Mouse (Mus musculus) embryonic fibroblast, embryonic 13.5 days (primary cell): ENCODE results near the gene Clmn. TPM values are rescaled to one million over a fixed set of nuclear protein-coding genes. Genes with fewer than 3 reads are reported as not detected.

Experiments
- H3K27ac ChIP-seq: 2 replicates; pipeline ENCODE4 v1.5.1; 2012; ENCODE audit warnings: low read length, control low read depth, inconsistent platforms; ENCODE audit not compliant: insufficient read depth
- H3K4me1 ChIP-seq: 2 replicates; pipeline ENCODE4 v1.6.1; 2011; ENCODE audit warnings: low read length; ENCODE audit not compliant: control insufficient read depth, insufficient read depth
- H3K4me3 ChIP-seq: 2 replicates; pipeline ENCODE4 v1.5.1; 2011; ENCODE audit warnings: mild to moderate bottlenecking, control low read depth, low read length; ENCODE audit not compliant: insufficient read depth
- CTCF ChIP-seq: IDR thresholded peaks from 2 replicates; pipeline ENCODE4 v1.5.1; 2011; ENCODE audit warnings: mild to moderate bottlenecking, control low read depth, low read length, moderate library complexity, borderline replicate concordance; ENCODE audit not compliant: insufficient read depth
- POLR2A ChIP-seq: IDR thresholded peaks from 2 replicates; pipeline ENCODE4 v1.6.1; 2011; ENCODE audit warnings: low read depth, mild to moderate bottlenecking, control low read depth, low read length, moderate library complexity
- polyA plus RNA-seq: library from polyadenylated mRNA; stranded (reverse); fragments of >200 nt; gene quantifications from 2 replicates; pipeline ENCODE4 v1.2.4, GENCODE M21; 2011; ENCODE audit warnings: low read depth; ENCODE audit not compliant: missing spikeins, insufficient read length

The Clmn gene
- polyA plus RNA-seq, 1 experiment = 6.4 TPM

GRCm38 (mm10) chr12:104820061-104820460 lies 44.8 kb downstream of the Clmn start:
- Histone ChIP-seq H3K4me1 (peaks cover 3% of the 10 kb centered on the region; the same call in 1 of the 2 replicates), H3K4me3 (no peak overlapping the region), H3K27ac (no peak overlapping the region)
- TF ChIP-seq CTCF (no peak), POLR2A (no peak)

- no peak overlapping the region for H3K4me3 ChIP-seq
- H3K27ac ChIP-seq = no peak overlapping the region
- no peaks in the 10 kb centered on the region for H3K4me1 ChIP-seq
- TF ChIP-seq POLR2A (no peak), CTCF (no peak)
Measured at GRCm38 (mm10) chr12:104819050-104819449, 45.8 kb downstream of the Clmn start.

GRCm38 (mm10) chr12:104818057-104818456 lies 46.8 kb downstream of the Clmn start:
- Histone ChIP-seq H3K4me3 (no peak overlapping the region), H3K27ac (no peak overlapping the region)

GRCm38 (mm10) chr12:104817172-104817866 lies 47.6 kb downstream of the Clmn start:
- Histone ChIP-seq H3K4me3 (no peak overlapping the region), H3K4me1 (no peaks in the 10 kb centered on the region), H3K27ac (no peak overlapping the region)
- no peak for TF ChIP-seq POLR2A
- TF ChIP-seq CTCF = no peak

More at GRCm38 (mm10) chr12:104818057-104818456, 46.8 kb downstream of the Clmn start:
- no peaks in the 10 kb centered on the region for H3K4me1 ChIP-seq
- no peak for TF ChIP-seq POLR2A
- no peak for TF ChIP-seq CTCF

GRCm38 (mm10) chr12:104814291-104814690 lies 50.6 kb downstream of the Clmn start:
- no peak overlapping the region for H3K4me3 ChIP-seq
- H3K27ac ChIP-seq = no peak overlapping the region
- peaks cover 3% of the 10 kb centered on the region; the same call in 1 of the 2 replicates for H3K4me1 ChIP-seq

GRCm38 (mm10) chr12:104813762-104814161 lies 51.1 kb downstream of the Clmn start:
- no peak for TF ChIP-seq POLR2A
- TF ChIP-seq CTCF = no peak
- H3K27ac ChIP-seq = no peak overlapping the region
- peaks cover 3% of the 10 kb centered on the region; the same call in 1 of the 2 replicates for H3K4me1 ChIP-seq
- H3K4me3 ChIP-seq = no peak overlapping the region

More at GRCm38 (mm10) chr12:104814291-104814690, 50.6 kb downstream of the Clmn start:
- TF ChIP-seq CTCF (no peak), POLR2A (no peak)

- TF ChIP-seq POLR2A = no peak
- TF ChIP-seq CTCF = no peak
- H3K4me1 ChIP-seq = peaks cover 3% of the 10 kb centered on the region; the same call in 1 of the 2 replicates
- H3K27ac ChIP-seq = no peak overlapping the region
- no peak overlapping the region for H3K4me3 ChIP-seq
Measured at GRCm38 (mm10) chr12:104812711-104813110, 52.2 kb downstream of the Clmn start.

GRCm38 (mm10) chr12:104810923-104811443 lies 53.9 kb downstream of the Clmn start:
- Histone ChIP-seq H3K27ac (no peak overlapping the region), H3K4me1 (peaks cover 3% of the 10 kb centered on the region; the same call in 1 of the 2 replicates), H3K4me3 (no peak overlapping the region)
- TF ChIP-seq POLR2A (no peak), CTCF (no peak)

- Histone ChIP-seq H3K4me1 (peaks cover 3% of the 10 kb centered on the region; the same call in 1 of the 2 replicates), H3K4me3 (no peak overlapping the region), H3K27ac (no peak overlapping the region)
- TF ChIP-seq POLR2A (no peak), CTCF (no peak)
Measured at GRCm38 (mm10) chr12:104808421-104809067, 56.3 kb downstream of the Clmn start.
